Mouse (Mus musculus) ES-E14 (cell line): Measurements from ENCODE around the gene Trpm1.

ENCODE experiments used
- CHD2 ChIP-seq: IDR thresholded peaks from 2 replicates; pipeline ENCODE4 v1.6.1; 2014; ENCODE audit warnings: mild to moderate bottlenecking, low read depth, low read length, inconsistent platforms
- HCFC1 ChIP-seq: IDR thresholded peaks from 2 replicates; pipeline ENCODE4 v1.6.1; 2012; ENCODE audit warnings: low read length, inconsistent platforms, borderline replicate concordance; ENCODE audit not compliant: insufficient read depth
- MAFK ChIP-seq: IDR thresholded peaks from 2 replicates; pipeline ENCODE4 v1.6.1; 2014; ENCODE audit warnings: mild to moderate bottlenecking, low read depth, low read length, inconsistent platforms; ENCODE audit not compliant: insufficient read depth
- ZC3H11A ChIP-seq: IDR thresholded peaks from 2 replicates; pipeline ENCODE4 v1.6.1; 2012; ENCODE audit warnings: low read depth, mild to moderate bottlenecking, inconsistent platforms, low read length, borderline replicate concordance
- ZNF384 ChIP-seq: IDR thresholded peaks from 2 replicates; pipeline ENCODE4 v1.6.1; 2012; ENCODE audit warnings: low read depth, low read length, inconsistent platforms

DNA sequence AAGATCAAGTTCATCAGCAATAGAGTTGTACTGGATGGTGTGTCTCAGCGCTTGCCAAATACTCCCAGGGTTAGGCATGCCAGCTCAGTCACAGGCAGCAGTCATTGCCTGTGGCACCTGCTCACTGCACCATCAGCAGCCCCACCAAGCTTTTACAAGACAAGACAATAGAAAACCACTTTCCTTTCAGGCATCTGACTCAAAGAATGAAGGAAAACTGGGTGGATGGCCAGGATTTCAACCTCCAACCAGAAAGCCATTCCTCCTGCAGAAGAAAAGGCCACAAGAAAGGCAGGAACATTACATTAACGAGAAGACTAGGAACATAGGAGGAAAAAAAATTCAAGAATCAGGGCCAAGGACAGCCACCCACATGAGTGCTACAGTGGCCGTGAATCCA lies 100.1 kb downstream of the Trpm1 start:
- TF ChIP-seq ZNF384: no peak
- no peak for TF ChIP-seq HCFC1
- TF ChIP-seq MAFK: no peak
- TF ChIP-seq CHD2: no peak
- TF ChIP-seq ZC3H11A: no peak
